Comparison of ENCODE assay signal across 11 mouse cellular contexts in genomic region chr1:155088847-155089603, GRCm38 (mm10). TPM values are rescaled to one million over a fixed set of nuclear protein-coding genes. Genes with fewer than 3 reads are reported as not detected.
DNase-seq lines count a peak whose midpoint lies in the region; ATAC-seq and TF ChIP-seq lines count a peak whose summit lies in the region.
"Had no signal": no experiment of that assay in that cellular context is flagged by ENCODE, and none has a peak within 500 bp of the region (broad histone marks: within the 10 kb centered on the region; RNA-seq: fewer than 3 reads in every experiment).

No protein-coding gene starts in this region.

- ATAC-seq in heart, embryonic 14.5 days (ENCODE audit: insufficient number of reproducible peaks, insufficient read depth, low FRiP score, low read depth) = no peak
- ATAC-seq in megakaryocyte progenitor cell, adult 5-6 weeks (replicated peaks; ENCODE audit: poor library complexity) = no peak

- WGBS in heart, embryonic 14.5 days = 44% methylated on average over 16 of the region's 16 CpGs
- 48% methylated on average over 16 of the region's 16 CpGs for WGBS in heart, adult 2 months
- WGBS in limb, embryonic 10.5 days = 51% methylated on average over 16 of the region's 16 CpGs

- no peaks in the 10 kb centered on the region for H3K36me3 ChIP-seq in heart, embryonic 14.5 days (ENCODE audit: control insufficient read depth, insufficient read depth, low read length)
- peaks cover 8% of the 10 kb centered on the region; the same call in 1 of the 2 replicates for H3K36me3 ChIP-seq in heart, adult 2 months (ENCODE audit: control insufficient read depth, insufficient read depth, low read length)
- H3K36me3 ChIP-seq in limb, embryonic 10.5 days = no peaks in the 10 kb centered on the region
- H3K36me3 ChIP-seq: midbrain, embryonic 12.5 days had no signal

- H3K4me3 ChIP-seq in heart, embryonic 14.5 days (ENCODE audit: control insufficient read depth in 1 of 2, insufficient read depth in 1 of 2, low read depth in 1 of 2, low read length in 2 of 2) = no peak overlapping the region
- H3K4me3 ChIP-seq in heart, adult 2 months = no peak overlapping the region
- H3K4me3 ChIP-seq in limb, embryonic 10.5 days = no peak overlapping the region
- H3K4me3 ChIP-seq: midbrain, embryonic 12.5 days had no signal

- no peaks in the 10 kb centered on the region for H3K79me2 ChIP-seq in heart, adult 2 months (replicated peaks; ENCODE audit: control insufficient read depth, insufficient read depth, low read length)

- no peaks in the 10 kb centered on the region for H3K27me3 ChIP-seq in heart, embryonic 14.5 days (ENCODE audit: control insufficient read depth, insufficient read depth, low read length)
- no peaks in the 10 kb centered on the region for H3K27me3 ChIP-seq in heart, adult 2 months (ENCODE audit: control insufficient read depth, insufficient read depth, low read length)
- H3K27me3 ChIP-seq in limb, embryonic 10.5 days (ENCODE audit: low read depth, poor library complexity, severe bottlenecking) = no peaks in the 10 kb centered on the region

- no peak overlapping the region for H3K27ac ChIP-seq in heart, embryonic 14.5 days (replicated peaks in 1 of 2; ENCODE audit: control insufficient read depth in 1 of 2, insufficient read depth in 1 of 2, low read depth in 2 of 2, low read length in 2 of 2)
- no peak overlapping the region for H3K27ac ChIP-seq in heart, adult 2 months
- H3K27ac ChIP-seq in limb, embryonic 10.5 days = peak overlapping the region; percentile 67
- H3K27ac ChIP-seq: midbrain, embryonic 12.5 days had no signal

- no peak for DNase-seq in heart, adult 2 months
- DNase-seq in right cerebral cortex, adult 18-20 months = peak; percentile 57
- no peak for DNase-seq in right cerebral cortex, postnatal 4 days
- no peak for DNase-seq in limb, embryonic 10.5 days (ENCODE audit: low spot score)
- no peak for DNase-seq in ovary, postnatal 36 days (ENCODE audit: low spot score)
- DNase-seq in layer of hippocampus, postnatal 14 days (ENCODE audit: low spot score in 2 of 2) = no peak
- DNase-seq: embryo, embryonic 11 days; kidney, postnatal 25 days had no signal

- no peaks in the 10 kb centered on the region for H3K9me3 ChIP-seq in heart, embryonic 14.5 days (ENCODE audit: control insufficient read depth, low read length)
- H3K9me3 ChIP-seq in limb, embryonic 10.5 days (replicated peaks) = no peaks in the 10 kb centered on the region
- H3K9me3 ChIP-seq: midbrain, embryonic 12.5 days had no signal

- H3K9ac ChIP-seq in heart, embryonic 14.5 days (ENCODE audit: low read length) = 0 out of 2 replicates have a peak overlapping the region, but pooled peaks have one; percentile 31
- no peak overlapping the region for H3K9ac ChIP-seq in heart, adult 2 months (ENCODE audit: low read depth, low read length)
- H3K9ac ChIP-seq: midbrain, embryonic 12.5 days had no signal

- TF ChIP-seq CTCF in heart, adult 2 months (IDR thresholded peaks at IDR 0.05) = no peak

- H3K4me2 ChIP-seq in heart, embryonic 14.5 days (ENCODE audit: low read length) = no peak overlapping the region
- H3K4me2 ChIP-seq: midbrain, embryonic 12.5 days had no signal

- intact Hi-C loops in heart, adult 2 months (cut with DNase I) = no loop called here

- peaks cover 43 to 70% of the 10 kb centered on the region in 2 experiments for H3K4me1 ChIP-seq in heart, embryonic 14.5 days (ENCODE audit: control insufficient read depth in 2 of 2, insufficient read depth in 2 of 2, low read length in 2 of 2)
- H3K4me1 ChIP-seq in heart, adult 2 months (ENCODE audit: control insufficient read depth, insufficient read depth, low read length) = peaks cover 33% of the 10 kb centered on the region
- peaks cover 79% of the 10 kb centered on the region for H3K4me1 ChIP-seq in limb, embryonic 10.5 days

- no peak for TF ChIP-seq EP300 in heart, adult 2 months (IDR thresholded peaks at IDR 0.05; ENCODE audit: insufficient read depth, low read depth, low read length)

- TF ChIP-seq POLR2A in heart, adult 2 months (IDR thresholded peaks at IDR 0.05; ENCODE audit: insufficient read depth, low read depth, low read length) = no peak

RNA-seq across cellular contexts. Expression of gene Ier5, which starts 10.4 kb away (rescaled TPM):
- polyA plus RNA-seq in heart, embryonic 14.5 days (2014; fragmentation: Nextera tagmentation; extraction: Ambion mirVana) = 8.3 and 10.4 TPM in 2 replicates
- total RNA-seq in heart, adult 2 months (2021) = 10 to 100 TPM; 12.5 to 16.8 TPM
- polyA plus RNA-seq in heart, adult 2 months (2012; rRNA removed) = 9.8 and 13.5 TPM in 2 replicates
- 4.5 and 6.9 TPM in 2 replicates for polyA plus RNA-seq in limb, embryonic 10.5 days (2016; fragmentation: Nextera tagmentation; extraction: Ambion mirVana)
- 6.8 and 12.1 TPM in 2 replicates for total RNA-seq in megakaryocyte progenitor cell, adult 5-6 weeks (2015)
- 5.1 and 5.7 TPM in 2 replicates for total RNA-seq in megakaryocyte progenitor cell, adult 5-6 weeks (2017)
- total RNA-seq in layer of hippocampus, postnatal 14 days (2021) = 10 to 100 TPM; 17.9 to 19.8 TPM

RNA-seq across cellular contexts. Expression of gene Mr1, which starts 57.6 kb away (rescaled TPM):
- 7.7 and 8.6 TPM in 2 replicates for polyA plus RNA-seq in heart, embryonic 14.5 days (2014; fragmentation: Nextera tagmentation; extraction: Ambion mirVana)
- total RNA-seq in heart, adult 2 months (2021) = 1 to 10 TPM; 6.5 to 6.7 TPM
- 6.1 and 11.9 TPM in 2 replicates for polyA plus RNA-seq in heart, adult 2 months (2012; rRNA removed)
- 0.62 and 1.5 TPM in 2 replicates for polyA plus RNA-seq in limb, embryonic 10.5 days (2016; fragmentation: Nextera tagmentation; extraction: Ambion mirVana)
- total RNA-seq in megakaryocyte progenitor cell, adult 5-6 weeks (2015) = 4.6 and 7.6 TPM in 2 replicates
- total RNA-seq in megakaryocyte progenitor cell, adult 5-6 weeks (2017) = 3.3 and 4.1 TPM in 2 replicates
- 1 to 10 TPM; 3.3 to 4.1 TPM for total RNA-seq in layer of hippocampus, postnatal 14 days (2021)
